Mouse (Mus musculus) lung, postnatal 0 days (tissue): ENCODE results near the gene Gm10322.

Source experiments
- CTCF ChIP-seq: IDR thresholded peaks from 2 replicates; pipeline ENCODE4 v1.5.1; 2016; ENCODE audit warnings: antibody characterized with exemption, mild to moderate bottlenecking
- EP300 ChIP-seq: IDR thresholded peaks from 2 replicates; pipeline ENCODE4 v1.6.1; 2016; ENCODE audit warnings: antibody characterized with exemption, mild to moderate bottlenecking, control low read depth

GRCm38 (mm10) chr10:59646821-59647378 lies 31.0 kb downstream of the Gm10322 start:
- no peak for TF ChIP-seq CTCF
- TF ChIP-seq EP300, result no peak
